Mouse (Mus musculus): ENCODE results near the gene Apopt1.

The Apopt1 gene

DNA sequence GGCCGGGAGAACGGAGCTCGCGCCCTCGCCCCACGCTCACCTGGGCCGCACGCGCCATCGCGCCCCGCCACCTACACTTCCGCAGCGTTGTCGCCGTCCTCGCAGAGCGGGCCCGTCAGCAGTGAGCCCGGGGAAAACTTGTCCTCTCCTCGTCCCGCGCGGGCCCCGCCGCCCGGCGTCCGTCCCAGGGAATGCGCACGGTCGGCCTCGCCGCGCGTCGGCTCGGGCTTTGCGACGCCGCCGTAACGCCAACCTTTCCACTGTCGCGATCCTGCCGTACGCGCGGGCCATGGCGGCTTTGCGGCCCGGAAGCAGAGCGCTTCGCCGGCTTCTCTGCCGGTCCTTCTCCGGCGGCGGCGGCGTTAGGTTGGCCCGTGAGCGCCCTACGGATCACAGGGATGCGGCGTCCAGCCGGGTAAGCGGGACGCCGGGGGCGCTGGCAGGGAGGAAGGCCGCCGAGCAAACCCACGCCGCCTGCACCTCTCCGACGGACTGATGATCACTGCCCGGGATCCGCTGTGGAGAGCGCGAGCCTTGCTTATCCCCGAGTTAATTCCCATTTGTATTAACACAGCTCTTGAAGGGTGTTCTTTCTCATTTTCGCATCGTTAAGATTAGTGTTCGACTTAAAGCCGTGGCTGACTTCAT lies at the start of gene Apopt1, which contains the start of gene Bag5:
Gene Apopt1, plus strand, starts transcription at position 258 of the 648 bp plus-strand sequence.
Gene Bag5, minus strand, starts transcription at position 254 of the 648 bp plus-strand sequence.
- DNase-seq, result peak; percentile 93 to 95

DNA sequence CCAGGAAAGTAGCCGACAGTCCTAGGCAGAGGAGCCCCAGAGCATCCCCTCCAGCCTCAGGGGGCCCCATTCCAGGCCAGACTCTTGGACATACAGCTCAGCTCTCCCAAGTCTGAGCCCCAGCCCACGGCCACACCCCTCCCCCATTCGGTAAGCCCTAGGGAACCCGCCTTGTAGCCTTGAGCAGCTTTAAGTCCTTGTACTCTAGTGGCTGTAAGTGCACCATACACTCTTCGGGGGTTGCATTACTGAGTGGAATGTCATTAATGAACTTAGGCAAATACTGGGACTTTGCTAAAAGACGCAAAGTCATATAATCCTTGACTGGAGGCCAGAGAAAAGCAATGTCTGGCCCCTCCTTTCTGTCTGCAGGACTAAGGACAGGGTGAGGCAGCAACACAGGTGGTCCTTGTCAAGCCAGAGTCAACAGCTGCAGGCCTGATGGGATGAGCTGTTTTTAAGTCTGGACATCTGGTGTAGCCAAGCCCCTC lies 48.9 kb upstream of the Apopt1 start:
- no peak for DNase-seq

- no peak for DNase-seq
Measured at GRCm38 (mm10) chr12:111665041-111665880, 47.8 kb upstream of the Apopt1 start.

DNA sequence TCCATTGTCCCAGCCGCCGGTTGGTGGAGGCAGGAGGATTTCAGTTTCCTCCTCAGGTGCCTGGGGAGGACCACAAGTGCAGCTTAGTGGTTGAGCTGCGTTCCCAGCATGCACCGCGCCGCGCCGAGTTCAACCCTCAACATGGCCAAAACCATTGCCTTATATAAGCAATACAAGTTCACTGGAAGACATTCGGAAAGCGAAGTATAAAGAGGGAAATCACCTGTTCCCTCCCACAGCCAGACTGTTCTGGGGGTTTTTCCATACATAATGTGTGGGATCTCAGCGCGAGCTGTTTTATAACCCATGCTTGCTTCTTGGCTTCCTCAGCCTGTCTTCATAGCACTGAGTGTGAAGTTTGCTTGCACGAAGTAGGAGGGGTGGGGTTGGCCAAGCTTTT lies 46.7 kb upstream of the Apopt1 start:
- DNase-seq, result no peak

DNA sequence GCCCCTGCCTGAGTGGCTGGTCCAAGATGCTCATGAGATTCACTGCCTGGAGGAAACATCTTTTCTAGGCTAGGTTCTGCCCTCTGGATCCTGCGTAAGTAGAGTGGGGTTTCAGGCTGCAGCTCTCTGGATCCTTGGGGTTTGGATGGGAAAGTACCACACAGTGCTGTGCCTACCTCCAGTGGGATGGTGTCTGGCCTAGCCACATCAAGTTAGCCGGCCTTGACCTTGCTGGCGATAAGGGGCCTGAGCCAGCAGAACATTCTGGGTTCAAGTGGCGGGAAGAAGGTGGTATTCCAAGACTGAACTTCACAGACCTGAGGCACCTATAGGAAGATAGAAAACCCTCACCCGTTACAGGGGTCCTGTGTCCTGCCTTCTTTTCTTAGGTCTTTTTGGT lies 45.6 kb upstream of the Apopt1 start:
- no peak for DNase-seq

GRCm38 (mm10) chr12:111668457-111668912 lies 44.6 kb upstream of the Apopt1 start:
- peak; percentile 91 to 96 for DNase-seq

DNA sequence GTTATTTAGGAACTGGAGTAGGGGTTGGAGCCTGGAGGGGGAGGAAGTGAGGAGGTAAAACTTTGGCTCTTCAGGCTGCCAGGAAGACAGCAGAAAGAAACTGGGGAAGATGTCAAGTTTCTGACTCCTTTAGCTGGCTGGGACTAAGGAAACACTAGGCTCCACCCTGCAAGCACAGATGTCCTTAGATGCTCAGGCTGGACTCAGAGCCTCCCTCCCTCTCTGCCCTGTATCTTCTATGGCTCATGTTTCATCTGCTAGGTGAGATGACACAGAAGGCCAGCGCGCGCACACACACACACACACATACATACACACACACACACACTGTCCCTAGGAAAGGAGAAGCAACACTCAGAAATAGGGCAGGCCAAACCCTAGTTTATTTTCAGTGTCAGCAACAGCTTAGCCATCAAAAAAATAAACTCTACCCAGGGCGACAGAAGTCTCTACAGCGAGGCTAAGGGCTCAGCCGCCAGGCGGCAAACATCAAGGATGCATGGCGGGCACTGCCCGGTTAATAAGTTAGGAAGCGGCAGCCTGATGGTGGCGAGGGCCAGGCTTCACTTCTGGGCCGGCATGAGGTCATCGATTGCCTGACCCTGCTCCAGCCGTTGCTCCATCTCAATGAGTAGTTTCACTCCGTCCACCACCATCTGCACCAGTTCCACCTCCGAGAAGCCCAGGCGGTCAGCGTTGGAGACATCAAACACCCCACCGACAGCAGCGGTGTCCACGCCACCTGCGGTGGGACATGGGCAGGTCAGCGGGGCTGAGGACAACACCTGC lies 43.9 kb upstream of the Apopt1 start:
- no peak for DNase-seq

DNA sequence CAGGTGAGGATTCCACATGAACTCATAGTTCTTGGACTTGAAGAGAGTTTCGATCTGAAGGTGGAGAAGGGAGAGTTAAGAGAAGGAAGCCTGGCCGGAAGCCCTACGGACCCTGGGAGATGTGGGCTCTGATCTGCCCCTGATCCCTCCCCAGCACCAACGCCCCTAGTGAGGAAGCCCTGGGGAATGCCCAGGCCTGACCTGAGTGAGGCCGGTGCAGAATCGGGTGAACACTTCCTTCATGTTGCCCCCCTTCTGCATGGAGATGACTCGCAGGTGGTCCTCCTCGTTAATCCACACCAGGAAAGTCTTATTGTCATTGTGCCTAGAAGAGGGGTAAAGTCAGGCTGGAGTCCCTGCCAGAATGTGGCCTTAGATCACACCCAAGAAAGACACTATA lies 43.1 kb upstream of the Apopt1 start:
- DNase-seq, result no peak

DNA sequence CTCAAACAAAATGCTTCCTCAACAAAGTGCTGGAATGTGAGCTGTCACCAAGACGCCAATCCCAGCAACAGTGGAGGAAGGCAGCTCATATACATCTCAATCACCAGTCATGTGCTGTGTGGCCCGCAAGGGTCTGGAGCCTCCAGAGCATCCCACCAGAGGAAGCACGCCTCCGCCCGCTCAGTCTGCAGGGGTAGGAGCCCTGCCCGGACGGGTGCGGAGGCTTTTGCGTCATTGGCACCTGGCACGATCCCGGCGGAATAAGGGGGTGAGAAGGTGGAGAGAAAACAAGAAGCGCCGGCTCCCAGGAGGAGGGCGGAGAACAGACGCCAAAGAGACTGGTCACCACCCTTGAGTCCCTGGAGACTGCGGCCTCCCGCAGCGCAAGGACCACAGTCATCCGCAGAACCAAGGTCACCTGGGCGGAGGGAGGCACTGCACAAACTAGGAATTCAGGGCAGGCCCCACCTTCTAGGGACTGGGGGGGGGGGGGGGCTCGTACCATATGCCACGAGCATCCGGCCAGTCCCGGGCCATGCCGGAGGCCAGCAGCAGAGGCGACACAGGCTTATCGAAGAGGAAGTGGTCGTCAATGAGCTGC lies 42.6 kb upstream of the Apopt1 start:
- DNase-seq, result no peak

- no peak for DNase-seq
Measured at GRCm38 (mm10) chr12:111670976-111671375, 42.1 kb upstream of the Apopt1 start.

DNA sequence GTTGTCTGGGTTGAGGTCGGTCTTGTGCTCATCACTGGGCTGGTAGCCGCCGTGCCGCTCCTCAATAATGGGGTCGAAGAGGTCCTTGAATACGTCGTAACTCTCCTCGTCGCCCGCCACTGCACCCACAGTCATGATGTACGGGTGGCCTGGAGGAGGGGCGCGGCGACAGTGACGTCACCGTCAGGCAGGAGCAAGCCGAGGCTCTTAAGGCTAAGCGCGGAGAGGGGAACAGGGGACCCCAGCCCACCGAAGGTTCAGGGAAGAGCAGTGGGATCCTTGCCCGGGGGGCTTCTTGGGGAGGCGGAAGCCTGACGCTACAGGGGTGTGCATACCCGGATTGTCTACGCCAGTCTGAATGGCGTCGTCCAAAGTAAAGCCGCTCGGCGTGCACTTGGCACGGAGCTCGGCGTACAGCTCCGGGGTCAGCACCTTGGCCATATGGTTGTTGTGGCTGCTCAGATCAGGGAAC lies 41.6 kb upstream of the Apopt1 start:
- peak; percentile 64 to 70 for DNase-seq

DNA sequence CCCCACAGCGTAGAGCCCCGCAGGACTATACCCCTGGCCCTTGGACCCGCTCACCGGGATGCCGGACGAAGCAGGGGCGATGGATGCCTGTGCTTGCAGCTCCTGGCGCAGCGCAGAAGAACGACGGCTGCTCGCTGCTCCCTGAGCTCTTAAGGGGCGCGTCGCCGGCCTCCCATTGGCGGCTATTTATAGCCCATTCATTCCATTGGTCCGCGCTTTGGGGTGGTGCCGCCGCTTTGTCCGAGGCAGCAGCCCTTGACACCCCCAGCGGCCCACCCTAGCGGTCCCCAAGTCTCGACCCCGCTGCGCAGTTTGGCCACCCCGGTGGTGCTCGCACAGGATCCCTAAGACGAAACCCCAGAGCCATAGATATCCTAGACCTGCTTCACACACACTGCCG lies 40.9 kb upstream of the Apopt1 start, which contains the start of gene Ckb:
Gene Ckb, minus strand, starts transcription at position 163 of the 400 bp plus-strand sequence.
- DNase-seq, result peak; percentile 33 to 51

- no peak for DNase-seq
Measured at GRCm38 (mm10) chr12:111672581-111672980, 40.5 kb upstream of the Apopt1 start.

DNA sequence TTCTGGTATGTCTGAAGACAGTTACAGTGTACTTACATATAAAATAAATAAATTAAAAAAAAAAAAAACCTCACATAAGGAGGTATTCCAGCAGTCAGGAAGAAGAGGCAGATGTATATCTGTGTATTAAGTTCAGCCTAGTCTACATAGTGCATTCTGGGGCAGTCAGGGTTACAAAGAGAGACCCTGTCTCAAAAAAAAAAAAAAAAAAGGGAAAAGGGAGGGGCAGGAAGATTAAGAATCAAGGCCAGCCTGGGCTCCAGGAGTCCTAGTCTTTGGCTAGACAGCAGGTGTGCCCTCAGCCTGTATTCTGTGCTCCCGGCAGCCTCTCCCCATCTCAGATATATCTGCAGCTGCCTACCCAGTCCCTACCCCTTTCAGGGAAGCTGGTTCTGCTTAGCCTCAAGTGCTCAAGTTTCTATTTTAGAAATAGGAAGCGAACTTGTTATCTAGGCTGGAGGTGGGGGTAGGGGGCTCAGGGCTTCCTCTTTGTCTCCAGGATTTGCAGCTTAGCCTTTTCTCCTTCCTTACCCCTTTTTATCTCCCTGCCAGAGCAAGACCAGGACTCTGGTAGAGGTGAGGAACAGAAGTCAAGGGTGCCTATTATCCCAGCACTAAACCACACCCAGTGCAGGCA lies 38.1 kb upstream of the Apopt1 start:
- no peak for DNase-seq

DNA sequence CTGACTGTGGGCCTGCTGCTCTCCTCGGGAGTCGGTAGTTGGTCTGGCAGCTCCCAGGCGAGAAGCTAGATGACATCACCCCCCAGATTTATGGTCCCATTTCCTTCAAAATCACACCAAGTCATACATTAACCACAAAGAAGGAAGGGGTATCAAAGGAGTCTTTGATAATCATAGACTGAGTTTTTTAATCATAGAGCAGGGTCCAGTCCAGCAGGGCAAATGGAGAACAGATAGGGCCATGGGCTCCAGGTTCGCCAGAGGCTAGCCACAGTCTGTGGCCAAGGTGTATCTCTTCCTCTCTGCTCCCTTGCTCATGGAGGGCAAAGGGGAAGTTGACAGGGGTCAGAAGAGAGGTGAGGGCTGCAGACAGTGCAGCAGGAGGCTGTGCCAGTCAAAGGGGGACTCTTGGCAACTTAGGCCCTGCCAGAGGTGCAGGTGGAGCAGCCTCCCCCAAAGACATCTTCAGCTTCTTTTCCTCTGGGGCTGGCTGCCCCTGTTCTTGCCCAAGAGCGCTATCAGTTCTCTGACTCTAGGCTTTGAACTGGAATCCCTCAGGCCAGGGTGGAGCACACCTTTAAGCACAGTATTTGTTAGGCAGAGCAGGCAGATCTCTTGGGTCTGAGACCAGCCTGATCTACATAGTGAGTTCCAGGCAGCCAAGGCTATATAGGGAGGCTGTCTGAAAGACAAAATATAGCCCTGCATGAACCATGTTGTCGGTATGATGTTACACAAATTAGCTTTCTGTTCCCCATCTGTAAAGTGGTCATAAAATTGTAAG lies 37.1 kb upstream of the Apopt1 start:
- DNase-seq, result no peak

DNA sequence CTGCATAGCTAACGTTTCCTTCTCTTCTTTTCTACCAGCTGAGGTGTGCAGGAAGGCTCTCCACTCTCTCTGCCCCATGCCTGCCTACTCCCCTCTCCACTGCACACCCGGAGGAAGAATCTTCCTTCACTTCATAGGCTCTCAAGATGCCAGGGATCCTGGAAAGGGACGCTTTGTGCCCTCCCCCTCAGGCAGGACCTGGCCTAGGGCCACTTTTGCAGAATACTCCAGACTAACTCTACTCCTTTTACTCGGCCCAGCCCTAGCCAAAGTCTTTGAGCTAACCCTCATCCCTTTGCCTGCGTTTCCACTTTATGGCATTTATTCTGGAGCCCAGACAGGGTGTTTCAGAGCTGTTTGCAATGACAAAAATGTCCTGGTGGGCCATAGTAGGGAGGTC lies 35.6 kb upstream of the Apopt1 start:
- no peak for DNase-seq

DNA sequence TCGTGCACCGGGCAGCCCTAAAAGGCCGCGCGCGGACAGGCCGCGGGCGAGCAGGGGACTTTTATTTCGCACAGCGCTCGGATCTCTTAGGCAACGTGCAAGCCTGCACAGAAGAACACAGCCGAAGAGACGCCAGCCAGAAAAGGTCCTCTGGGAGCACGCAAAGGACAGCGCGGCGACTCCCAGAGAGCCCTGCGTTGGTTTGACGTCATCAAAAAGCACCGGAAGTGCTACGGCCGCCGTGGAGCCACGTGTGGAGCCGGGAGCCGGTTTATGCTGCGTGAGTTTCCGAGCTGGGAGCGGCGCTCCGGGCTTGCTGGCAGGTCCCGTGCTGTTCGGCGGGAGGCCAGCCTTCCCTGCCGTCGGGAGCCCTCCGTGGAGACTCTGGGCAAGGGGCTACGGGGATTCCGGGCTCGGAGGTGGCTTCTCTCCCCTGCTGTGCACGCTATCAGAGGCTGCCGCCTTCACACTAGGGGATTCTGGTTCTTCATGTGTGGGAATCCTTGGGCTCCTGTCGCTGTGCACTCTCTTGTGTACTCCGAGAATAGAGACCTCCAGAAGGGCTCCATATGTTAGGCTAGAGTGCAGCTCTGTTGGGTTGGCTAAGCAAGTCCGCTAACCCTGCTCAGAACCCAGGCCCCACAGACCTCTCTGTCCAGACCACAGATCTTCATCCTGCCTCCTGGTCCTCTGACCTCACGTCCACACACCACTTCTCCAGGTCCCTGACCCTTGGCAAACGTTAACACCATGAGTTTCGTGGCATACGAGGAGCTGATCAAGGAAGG lies 35.0 kb upstream of the Apopt1 start, which contains the start of gene Trmt61a:
Gene Trmt61a, plus strand, starts transcription at position 224 of the 788 bp plus-strand sequence.
- peak; percentile 83 to 84 for DNase-seq

- DNase-seq, result no peak
Measured at GRCm38 (mm10) chr12:111678670-111678933, 34.5 kb upstream of the Apopt1 start.

DNA sequence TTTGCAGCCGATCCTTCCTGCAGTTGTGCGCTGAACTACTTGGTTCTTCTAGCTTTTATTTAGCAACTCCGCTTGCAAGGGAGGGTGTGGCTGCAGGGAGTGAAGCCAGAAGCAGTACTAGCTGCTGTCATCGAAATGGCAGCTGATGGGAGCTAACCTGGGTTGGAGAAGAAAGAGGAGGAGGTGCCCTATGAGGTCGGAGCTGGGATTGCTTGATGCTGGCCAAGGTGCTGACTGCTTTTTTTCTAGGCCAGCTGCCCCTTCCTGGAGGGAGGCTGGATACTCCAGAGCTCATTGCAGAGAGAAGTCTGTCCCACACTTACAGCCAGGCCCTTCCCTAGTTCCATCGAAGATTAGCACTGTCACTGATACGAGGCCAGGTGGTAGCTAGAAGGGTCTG lies 34.1 kb upstream of the Apopt1 start:
- no peak for DNase-seq

- no peak for DNase-seq
Measured at GRCm38 (mm10) chr12:111680661-111681060, 32.4 kb upstream of the Apopt1 start.
